Mouse (Mus musculus) megakaryocyte, embryonic 14.5 days (primary cell): ENCODE results near the gene Pla2g12a.

Experiments used
- FLI1 ChIP-seq: IDR thresholded peaks from 2 replicates; pipeline ENCODE4 v1.6.1; 2012; ENCODE audit warnings: low read length, inconsistent platforms, mixed read lengths
- GATA1 ChIP-seq: IDR thresholded peaks from 3 replicates; pipeline ENCODE4 v1.6.1; 2012; ENCODE audit warnings: mixed read lengths, low read length, inconsistent platforms, borderline replicate concordance

DNA sequence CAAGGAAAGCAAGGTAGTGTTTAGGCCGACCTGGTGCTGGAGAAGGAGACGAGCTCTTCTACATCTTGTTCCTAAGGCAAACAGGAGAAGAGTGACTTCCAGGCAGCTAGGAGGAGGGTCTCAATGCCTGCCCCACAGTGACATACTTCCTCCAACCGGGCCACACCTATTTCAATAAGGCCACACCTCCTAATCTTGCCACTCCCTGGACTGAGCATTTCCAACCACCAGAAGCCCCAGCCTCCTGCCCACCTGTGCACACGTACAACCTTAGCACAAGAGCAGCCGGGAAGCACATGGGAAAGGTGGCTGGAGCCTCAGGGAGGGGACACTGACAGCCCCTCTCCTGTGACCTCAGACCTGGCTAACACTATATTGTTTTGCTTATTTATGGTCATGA is 13.6 kb downstream of the Pla2g12a start:
- TF ChIP-seq GATA1: no peak
- TF ChIP-seq FLI1: no peak
